ENCODE assay signal across 8 mouse cellular contexts in the genomic region with DNA sequence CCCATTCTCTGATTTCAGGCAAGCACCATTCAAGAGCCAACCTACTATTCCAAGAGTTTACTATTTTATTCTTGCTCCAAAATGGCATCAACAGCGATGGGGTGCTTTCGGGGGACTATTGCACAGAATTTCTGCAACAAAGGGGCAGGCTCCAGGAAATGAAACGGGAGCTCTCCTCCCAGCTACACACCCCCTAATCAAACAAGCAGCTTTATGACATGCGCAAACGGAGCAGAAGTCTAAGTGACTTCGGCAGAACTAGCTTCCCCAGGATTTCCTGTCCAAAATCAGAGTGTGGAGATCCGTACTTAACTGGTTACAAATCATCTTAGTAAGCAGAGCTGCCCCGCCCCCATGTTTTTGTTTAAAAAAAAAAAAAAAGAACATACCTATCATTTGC.
DNase-seq lines count a peak whose midpoint lies in the region; ATAC-seq lines count a peak whose summit lies in the region.

No protein-coding gene starts in this region.

- DNase-seq in NIH3T3 (ENCODE audit: low read depth), result peak; percentile 84
- peak; percentile 68 for DNase-seq in cerebellum, adult 9-11 months
- DNase-seq in frontal cortex, postnatal 14 days (ENCODE audit: low spot score in 2 of 2), result peak; percentile 35 to 43
- peak; percentile 48 to 49 for DNase-seq in layer of hippocampus, postnatal 36 days
- DNase-seq in lung, postnatal 10 days, result peak; percentile 84
- DNase-seq in ovary, postnatal 36 days (ENCODE audit: low spot score), result peak; percentile 42
- peak; percentile 66 for DNase-seq in urinary bladder, postnatal 14 days (ENCODE audit: low spot score)

- no peaks in the 10 kb centered on the region for H3K36me3 ChIP-seq in hindbrain, embryonic 13.5 days

- peak overlapping the region; percentile 73 for H3K4me2 ChIP-seq in hindbrain, embryonic 13.5 days

- H3K27ac ChIP-seq in hindbrain, embryonic 13.5 days, result peak overlapping the region; percentile 95

- H3K9ac ChIP-seq in hindbrain, embryonic 13.5 days, result peak overlapping the region; percentile 81

- ATAC-seq in hindbrain, embryonic 13.5 days (ENCODE audit: low FRiP score), result peak; percentile 86

- whole genome bisulfite sequencing in hindbrain, embryonic 13.5 days, result under 1% methylated on average over 8 of the region's 8 CpGs

- H3K4me1 ChIP-seq in hindbrain, embryonic 13.5 days (replicated peaks), result peaks cover 38% of the 10 kb centered on the region

- H3K9me3 ChIP-seq in hindbrain, embryonic 13.5 days, result no peaks in the 10 kb centered on the region

- no peaks in the 10 kb centered on the region for H3K27me3 ChIP-seq in hindbrain, embryonic 13.5 days

- H3K4me3 ChIP-seq in hindbrain, embryonic 13.5 days, result peak overlapping the region; percentile 57

Comparison
In these comparisons a context has a peak if more than half of its experiments do, and no peak if none do; other contexts are left out.
1. Peak in every context shown above with its lines: DNase-seq, ATAC-seq, H3K4me3 ChIP-seq and H3K27ac ChIP-seq.